Mouse (Mus musculus): ENCODE data around the gene Pik3r5. TPM values are rescaled to one million over a fixed set of nuclear protein-coding genes. Genes with fewer than 3 reads are reported as not detected.

Pik3r5 gene
- polyA plus RNA-seq, 1 experiment from 2014 or later = 0.61 TPM

DNA sequence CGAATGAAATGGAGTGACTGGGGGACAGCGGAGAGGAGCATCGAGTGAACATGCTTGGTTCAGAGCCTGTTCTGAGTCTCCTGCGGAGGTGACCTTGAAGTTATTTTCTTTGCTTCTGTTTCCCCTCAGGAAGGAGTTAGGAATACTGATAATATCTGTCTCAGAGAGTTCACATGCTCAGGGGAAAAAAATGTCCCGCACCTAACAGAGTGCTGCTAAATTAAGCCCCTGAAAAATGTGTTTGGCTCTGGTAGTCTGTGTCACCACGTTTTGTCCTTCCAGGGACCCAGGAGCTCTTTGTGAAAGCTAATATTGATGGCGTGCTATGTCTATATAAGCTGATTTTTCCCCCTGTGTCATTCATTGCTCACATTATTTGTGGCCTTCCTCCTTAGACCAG is 113.3 kb downstream of the Pik3r5 start:
- H3K36me3 ChIP-seq = no peaks in the 10 kb centered on the region
- H3K4me2 ChIP-seq (replicated peaks) = no peak overlapping the region
- no peaks in the 10 kb centered on the region for H3K9me3 ChIP-seq
- H3K4me3 ChIP-seq = no peak overlapping the region
- WGBS = 52% methylated on average over 7 of the region's 7 CpGs
- peaks cover 12% of the 10 kb centered on the region for H3K4me1 ChIP-seq
- no peak overlapping the region for H3K27ac ChIP-seq
- H3K27me3 ChIP-seq = peaks cover 6% of the 10 kb centered on the region; the same call in 1 of the 2 replicates
- no peak overlapping the region for H3K9ac ChIP-seq
- no peak for ATAC-seq (ENCODE audit: low FRiP score, low read depth)

DNA sequence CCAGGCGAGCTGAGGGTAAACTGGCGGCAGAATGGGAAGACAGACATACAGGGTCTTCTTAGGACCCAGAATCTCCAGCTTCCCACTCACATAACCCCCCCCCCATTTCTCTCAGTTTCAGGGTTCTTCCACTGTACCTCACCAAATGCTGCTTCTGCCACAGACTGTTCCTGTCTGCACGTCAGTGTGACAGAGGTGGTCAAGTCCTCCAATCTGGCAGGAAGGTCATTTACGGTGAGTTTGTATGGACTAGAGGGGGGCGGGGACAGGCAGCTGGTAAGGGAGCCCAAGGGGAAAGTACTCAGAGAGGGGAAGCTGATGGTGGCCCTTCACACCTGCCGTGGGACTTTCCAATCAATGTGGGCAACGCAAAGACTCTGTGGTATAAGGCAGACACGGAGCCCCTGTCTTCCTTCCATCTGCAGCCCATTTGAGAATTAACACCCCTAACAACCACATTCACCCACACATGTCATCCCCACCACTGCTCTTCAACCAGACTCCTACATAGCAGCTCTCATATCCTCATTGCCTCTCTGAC is 113.8 kb downstream of the Pik3r5 start:
- Histone ChIP-seq H3K27ac (no peak overlapping the region), H3K9ac (no peak overlapping the region), H3K27me3 (peaks cover 6% of the 10 kb centered on the region; the same call in 1 of the 2 replicates), H3K9me3 (no peaks in the 10 kb centered on the region), H3K4me1 (peaks cover 12% of the 10 kb centered on the region), H3K4me2 (replicated peaks) (no peak overlapping the region), H3K36me3 (no peaks in the 10 kb centered on the region), H3K4me3 (no peak overlapping the region)
- 70% methylated on average over 8 of the region's 8 CpGs for WGBS
- no peak for ATAC-seq (ENCODE audit: low FRiP score, low read depth)

Other genes with a start within 250 kb of the Pik3r5 start
- gene Ntn1, start 31.3 kb upstream of the Pik3r5 start, polyA plus RNA-seq (2015; fragmentation: Nextera tagmentation; extraction: Ambion mirVana) = 5.5 and 7.0 TPM in 2 replicates
- 2.0 and 2.1 TPM in 2 replicates for gene Pik3r6, start 70.9 kb downstream of the Pik3r5 start, polyA plus RNA-seq (2015; fragmentation: Nextera tagmentation; extraction: Ambion mirVana)
- 0.11 and 0.18 TPM in 2 replicates for gene Mfsd6l, start 124.1 kb downstream of the Pik3r5 start, polyA plus RNA-seq (2015; fragmentation: Nextera tagmentation; extraction: Ambion mirVana)
- gene Ccdc42, start 154.9 kb downstream of the Pik3r5 start, polyA plus RNA-seq (2015; fragmentation: Nextera tagmentation; extraction: Ambion mirVana) = 1.1 and 1.6 TPM in 2 replicates